Mouse (Mus musculus): ENCODE measurements around the gene Taar9.

GRCm38 (mm10) chr10:24058986-24059385, 50.3 kb downstream of the Taar9 start:
- TF ChIP-seq POLR2A (IDR thresholded peaks at IDR 0.05; ENCODE audit: low read depth, low read length) (no peak), CTCF (IDR thresholded peaks at IDR 0.05; ENCODE audit: borderline replicate concordance, insufficient read depth, low read length) (no peak)
